Mouse (Mus musculus): ENCODE data around the gene Ormdl3.

Gene Ormdl3

GRCm38 (mm10) chr11:98587684-98588546 is 747 bp upstream of the Ormdl3 start:
- DNase-seq, result peak; percentile 84

- no peak for DNase-seq
These were observed 879 bp downstream of the Ormdl3 start for GRCm38 (mm10) chr11:98586087-98586891.

- DNase-seq, result no peak
These were observed 2.5 kb downstream of the Ormdl3 start for GRCm38 (mm10) chr11:98584629-98585177.

GRCm38 (mm10) chr11:98584146-98584545 is 3.0 kb downstream of the Ormdl3 start:
- DNase-seq, result no peak

DNA sequence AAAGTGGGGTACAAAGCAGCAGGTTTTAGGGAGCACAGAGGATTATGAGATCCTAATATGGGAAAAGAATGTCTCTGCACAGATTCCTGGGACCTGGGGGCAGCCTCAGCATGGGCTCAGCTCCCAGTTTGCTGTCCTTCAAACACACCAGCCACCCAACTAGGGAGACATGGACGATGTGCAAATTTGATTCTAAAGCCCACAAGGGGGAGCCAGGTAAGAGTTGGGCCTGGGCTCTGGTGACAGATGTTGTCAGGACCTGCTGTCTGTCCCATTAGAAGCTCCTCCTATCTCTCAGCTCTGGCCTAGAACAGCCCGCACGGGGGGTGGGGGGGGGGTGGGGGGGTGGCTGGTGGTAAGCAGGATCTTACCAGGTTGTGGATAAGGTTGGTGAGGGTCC is 3.6 kb downstream of the Ormdl3 start:
- no peak for DNase-seq

DNA sequence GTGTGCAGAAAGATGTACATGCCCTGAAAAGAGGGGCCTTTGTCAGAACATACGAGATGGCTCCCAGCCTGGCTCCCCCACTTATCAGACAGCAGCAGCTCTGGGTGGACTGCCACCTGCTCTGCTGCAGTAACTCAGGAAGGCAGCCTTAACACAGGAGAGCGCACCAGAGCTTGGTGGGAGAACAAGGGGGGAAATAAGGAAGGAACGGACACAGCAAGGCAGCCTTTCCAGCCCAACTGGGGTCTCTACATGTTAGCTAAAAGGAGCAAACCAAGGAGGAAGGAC is 4.0 kb downstream of the Ormdl3 start:
- DNase-seq, result no peak

DNA sequence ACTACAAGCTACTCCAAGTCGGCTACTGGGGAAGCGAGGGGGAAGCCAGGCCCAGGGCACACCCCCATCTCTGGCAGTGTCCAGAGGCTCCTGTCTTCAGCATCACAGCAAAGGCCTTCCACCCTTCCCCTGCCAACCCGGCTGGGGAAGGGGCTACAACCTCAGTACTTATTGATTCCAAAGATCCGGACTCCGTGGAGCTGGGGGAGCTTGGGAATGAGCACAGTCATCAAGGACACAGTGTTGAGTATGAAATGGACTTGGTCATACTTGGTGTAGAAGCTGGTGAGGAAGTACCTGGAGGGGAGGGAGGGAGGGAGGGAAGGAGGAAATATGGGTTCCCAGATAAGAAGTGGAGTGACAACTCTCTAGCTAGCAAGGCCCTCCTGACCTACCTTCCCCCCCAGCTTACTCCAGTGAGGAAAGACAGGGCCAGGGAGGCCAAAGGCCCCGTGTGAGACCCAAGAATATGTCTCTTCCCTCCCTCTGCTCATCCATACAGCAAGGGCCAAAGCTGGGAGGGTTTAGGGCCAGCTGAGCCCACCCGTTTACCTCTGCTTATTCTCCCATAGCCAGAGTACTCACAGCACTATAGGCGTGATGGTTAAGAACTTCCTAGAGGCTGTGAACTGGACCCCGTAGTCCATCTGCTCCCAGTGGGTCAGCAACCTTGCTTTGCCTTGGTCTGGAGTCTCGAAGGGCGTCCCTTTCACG is 4.5 kb downstream of the Ormdl3 start:
- no peak for DNase-seq

GRCm38 (mm10) chr11:98582030-98582388 is 5.2 kb downstream of the Ormdl3 start:
- no peak for DNase-seq

DNA sequence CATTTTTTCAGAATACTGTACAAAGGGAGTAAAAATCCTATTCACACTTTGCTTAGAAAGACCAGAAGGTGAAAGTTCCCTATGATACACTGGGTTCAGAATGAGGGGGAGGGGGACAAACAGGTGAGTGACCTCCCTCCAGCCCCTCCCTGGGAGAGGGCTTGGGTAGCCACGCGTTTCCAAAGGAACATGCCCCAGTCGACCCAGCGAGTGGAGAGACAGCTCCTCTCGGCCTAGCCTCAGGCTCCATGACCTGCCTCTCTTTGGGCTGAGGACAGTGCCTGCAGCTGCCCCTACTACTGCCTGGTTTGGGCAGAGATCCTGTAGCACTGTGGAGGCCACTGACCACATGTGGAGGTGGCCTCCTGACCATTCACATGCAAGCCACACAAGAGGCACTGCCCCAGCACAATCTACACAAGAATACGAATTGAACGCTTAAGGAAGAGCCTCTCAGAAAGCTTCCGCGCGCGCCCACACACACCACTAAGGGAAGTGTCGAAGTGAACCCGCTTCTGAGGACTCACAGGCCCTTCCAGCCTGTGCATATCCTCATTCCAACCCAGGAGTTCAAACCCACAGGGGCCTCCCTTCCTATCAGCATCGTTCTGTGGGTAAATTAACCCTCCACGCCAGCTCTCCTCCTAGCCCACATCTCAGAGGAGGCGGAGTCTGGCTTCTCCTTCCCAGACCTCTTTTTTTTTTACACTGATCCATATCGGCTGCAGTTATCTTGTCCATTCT is 5.7 kb downstream of the Ormdl3 start:
- DNase-seq, result no peak

DNA sequence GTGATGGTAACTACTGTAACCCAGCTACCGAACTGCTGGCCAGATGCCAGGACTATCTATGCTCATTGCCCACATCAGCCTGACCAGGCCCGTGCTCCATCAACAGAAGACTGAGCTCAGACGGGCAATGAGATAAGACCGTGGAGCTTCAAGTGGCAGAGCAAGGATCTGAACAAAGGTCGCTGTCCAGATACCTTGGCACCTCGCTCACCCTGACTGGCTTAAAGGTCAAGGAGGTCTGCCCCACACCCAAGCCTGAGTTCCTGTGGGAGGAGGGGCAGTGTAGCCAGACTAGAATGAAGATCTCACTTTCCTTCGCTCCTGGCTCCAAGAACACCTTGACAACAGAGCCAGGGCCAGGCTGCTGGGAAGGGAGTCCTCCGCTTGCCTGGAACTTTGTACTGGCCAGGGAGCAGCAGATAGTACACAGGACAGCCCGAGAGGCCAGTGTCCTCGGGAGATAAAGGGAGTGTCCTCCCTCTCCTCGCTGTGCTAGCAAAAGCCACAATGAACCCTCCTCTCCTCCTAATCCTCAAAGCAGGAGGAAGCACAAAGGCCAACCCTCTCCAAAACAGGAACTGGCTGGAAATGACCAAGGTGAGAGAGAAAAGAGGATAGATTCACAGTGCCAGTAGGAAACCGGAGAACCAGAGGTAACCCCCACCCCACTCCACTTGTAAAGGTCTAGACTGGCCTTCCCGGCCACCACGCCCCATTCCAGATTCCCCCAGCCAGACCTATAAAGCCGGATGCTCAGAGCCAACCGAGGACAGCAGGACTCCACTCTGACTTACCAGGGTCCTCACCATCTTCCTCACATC is 6.7 kb downstream of the Ormdl3 start:
- no peak for DNase-seq

GRCm38 (mm10) chr11:98577776-98578175 is 9.4 kb downstream of the Ormdl3 start:
- DNase-seq, result no peak

DNA sequence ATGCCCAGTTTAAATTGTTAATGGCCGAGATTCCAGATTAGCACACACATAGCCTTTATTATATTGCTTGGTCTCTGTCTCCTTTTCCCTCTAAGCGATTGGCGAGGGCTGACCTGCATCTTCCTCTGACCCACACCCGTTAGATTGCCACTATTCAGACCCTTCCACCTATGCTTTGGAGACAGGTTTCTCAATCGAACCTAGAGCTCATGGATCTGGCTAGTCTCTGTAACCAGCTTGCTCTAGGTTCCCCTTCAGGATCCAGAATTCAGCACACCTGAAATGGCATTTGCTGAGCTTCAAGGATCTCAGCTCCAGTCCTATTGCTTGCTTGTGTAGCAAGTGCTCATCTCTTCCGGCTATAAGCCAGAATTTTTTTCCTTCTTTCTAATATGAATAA is 17.7 kb downstream of the Ormdl3 start:
- DNase-seq, result no peak

DNA sequence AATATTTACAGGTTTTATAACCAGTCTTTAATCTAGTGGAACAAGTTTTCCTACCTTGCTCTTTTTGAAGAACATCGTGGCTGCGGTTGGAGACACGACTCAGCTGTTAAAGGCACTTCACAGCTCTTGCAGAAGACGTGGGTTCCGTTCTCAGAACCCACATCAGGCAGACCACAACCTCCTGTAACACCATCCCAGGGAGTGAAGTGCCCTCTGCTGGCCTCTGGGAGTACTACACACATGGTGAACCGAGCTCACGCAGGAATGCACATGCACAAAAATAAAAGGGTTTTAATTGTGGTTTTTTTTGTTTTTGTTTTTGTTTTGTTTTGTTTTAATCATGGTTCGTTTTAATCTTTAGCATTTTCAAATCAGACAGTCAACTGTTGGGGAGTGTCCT is 18.8 kb downstream of the Ormdl3 start:
- no peak for DNase-seq

GRCm38 (mm10) chr11:98563921-98564414 is 23.2 kb downstream of the Ormdl3 start:
- no peak for DNase-seq

- DNase-seq, result no peak
These were observed 24.1 kb downstream of the Ormdl3 start for GRCm38 (mm10) chr11:98563025-98563424.

GRCm38 (mm10) chr11:98560942-98561341 is 26.2 kb downstream of the Ormdl3 start:
- DNase-seq, result no peak

GRCm38 (mm10) chr11:98555124-98555700 is 32.0 kb downstream of the Ormdl3 start:
- no peak for DNase-seq

- DNase-seq, result no peak
These were observed 33.2 kb downstream of the Ormdl3 start for GRCm38 (mm10) chr11:98553966-98554365.

GRCm38 (mm10) chr11:98550975-98551828 is 36.0 kb downstream of the Ormdl3 start, which contains the start of gene Zpbp2:
TSS of gene Zpbp2 (plus strand) at chr11:98551097.
- DNase-seq, result peak; percentile 86
